Mouse (Mus musculus): ENCODE measurements around the gene R3hdm2.
A peak's percentile ranks its signal among the peaks of the same experiment; 100 is the strongest.

Gene R3hdm2

DNA sequence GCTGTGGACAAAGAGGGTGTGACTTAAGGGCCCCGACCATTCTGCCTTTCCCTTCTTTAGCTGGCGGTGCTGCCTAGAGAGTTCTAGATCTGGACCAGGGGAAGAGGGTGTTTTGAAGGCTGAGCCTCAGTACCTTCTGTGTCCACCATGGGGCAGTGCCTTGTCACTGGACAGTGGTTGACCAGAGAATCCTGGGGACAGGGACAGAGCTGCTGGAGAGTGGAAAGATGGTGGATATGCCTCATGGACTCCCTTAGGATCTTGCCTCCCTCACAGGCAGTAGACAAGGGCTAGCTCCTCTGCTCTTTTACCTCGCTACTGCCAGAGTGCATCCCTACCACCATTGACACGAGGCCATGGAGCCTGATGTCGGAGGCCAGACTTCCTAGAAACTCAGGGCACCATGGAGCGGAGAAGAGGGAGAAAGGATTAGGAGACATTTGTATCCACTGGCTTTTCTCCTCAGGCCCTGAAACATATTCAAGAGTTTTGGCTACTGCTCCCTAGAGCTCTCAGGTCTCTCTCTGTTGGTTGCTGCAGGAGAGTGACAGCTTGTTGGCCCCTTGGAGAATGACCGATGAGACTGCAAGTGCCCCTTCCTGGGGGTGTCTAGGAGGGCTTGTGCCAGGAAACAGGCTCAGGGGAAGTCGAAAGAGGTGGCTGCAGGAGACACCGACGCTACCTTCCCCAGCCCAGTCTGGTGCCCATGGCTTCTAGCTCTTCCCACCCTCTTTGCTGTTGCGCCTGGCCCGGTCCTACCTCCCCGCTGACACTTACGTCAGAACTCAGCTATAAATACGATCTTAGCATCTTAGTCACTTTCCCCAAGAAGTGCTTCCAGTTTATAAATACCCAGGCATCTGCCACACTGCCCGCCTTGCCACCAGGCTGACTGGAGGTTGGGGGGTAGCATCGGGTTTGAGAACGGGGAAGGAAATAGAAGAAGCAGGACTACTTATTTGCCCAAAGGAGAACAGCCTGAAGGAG is 25.9 kb upstream of the R3hdm2 start, which contains the start of gene Inhbe:
TSS of gene Inhbe (minus strand) at position 503 of the 987 bp plus-strand sequence.
- peak; percentile 45 to 61 for DNase-seq

DNA sequence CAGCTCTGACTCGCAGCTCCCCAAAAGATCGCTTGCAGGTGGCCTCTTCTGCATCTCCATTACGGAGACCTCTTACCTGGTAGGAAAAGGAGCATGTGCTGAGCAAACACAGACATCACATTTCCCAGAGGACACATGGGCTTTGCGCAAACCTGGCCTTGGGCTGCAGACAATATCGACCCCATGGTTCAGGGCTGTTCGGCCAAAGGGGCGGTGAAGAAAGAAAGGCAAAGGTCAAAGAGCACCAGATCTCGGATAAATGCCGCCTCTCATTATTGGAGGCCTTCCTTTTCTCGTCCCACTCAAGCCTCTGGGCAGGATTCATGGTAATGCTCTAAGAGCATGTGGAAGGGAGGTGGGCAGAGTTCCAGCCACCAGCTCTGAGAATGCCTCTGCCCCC is 24.8 kb upstream of the R3hdm2 start:
- no peak for DNase-seq

DNA sequence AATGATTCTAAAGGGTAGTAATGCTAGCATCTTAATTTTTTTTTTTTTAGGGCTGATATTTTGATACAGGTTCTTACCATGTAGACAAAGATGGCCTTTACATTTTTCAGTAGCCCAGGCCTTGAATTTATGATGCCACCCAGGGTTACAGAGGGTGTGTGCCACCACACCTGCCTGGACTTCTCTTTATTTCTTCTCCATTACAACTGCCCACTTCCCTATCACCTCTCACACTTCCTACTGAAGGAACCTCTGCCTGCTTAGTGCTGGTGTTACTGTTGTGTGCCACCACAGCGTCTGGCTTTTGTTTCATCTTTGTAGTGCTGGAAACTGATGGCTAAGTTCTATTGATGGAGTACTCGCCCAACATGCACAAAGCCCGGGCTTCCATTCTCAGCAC is 19.4 kb upstream of the R3hdm2 start:
- DNase-seq = no peak

DNA sequence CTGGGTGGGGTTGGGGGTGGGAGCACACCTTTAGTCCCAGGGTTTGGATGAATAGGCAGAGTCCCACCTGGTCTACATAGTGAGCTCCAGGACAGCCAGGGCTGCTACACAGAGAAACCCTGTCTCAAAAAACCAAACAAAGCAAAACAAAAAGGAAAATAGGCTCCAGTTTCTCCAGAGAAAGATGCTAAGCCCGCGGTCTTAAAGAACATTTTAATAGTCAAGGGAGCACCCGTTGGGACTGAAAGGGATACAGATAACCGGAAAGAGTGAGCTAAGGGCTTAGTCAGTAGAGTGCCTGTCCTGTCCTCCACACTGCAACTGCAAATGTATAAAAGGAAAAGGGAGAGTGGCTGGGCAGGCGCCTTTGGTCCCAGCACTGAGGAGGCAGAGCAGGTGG is 13.0 kb upstream of the R3hdm2 start:
- no peak for DNase-seq

DNA sequence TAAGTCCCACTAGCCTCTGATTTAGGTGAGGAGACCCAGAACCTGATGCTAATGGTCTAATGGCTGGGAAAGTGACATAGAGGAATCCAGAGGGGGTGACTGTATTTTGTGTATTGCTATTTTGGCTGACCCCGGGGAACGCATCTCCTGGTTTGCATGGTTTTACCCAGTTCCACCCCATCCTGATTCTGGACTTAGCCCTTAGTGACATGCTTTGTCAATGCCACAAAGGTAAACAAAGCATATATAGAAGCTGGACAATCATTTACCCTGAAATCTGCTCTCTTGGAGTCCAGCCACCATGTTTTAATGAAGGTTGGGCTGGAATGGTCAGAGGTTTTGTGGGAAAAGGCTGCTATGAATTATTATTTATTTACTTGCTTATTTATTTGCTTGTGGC is 11.9 kb upstream of the R3hdm2 start:
- DNase-seq = no peak

DNA sequence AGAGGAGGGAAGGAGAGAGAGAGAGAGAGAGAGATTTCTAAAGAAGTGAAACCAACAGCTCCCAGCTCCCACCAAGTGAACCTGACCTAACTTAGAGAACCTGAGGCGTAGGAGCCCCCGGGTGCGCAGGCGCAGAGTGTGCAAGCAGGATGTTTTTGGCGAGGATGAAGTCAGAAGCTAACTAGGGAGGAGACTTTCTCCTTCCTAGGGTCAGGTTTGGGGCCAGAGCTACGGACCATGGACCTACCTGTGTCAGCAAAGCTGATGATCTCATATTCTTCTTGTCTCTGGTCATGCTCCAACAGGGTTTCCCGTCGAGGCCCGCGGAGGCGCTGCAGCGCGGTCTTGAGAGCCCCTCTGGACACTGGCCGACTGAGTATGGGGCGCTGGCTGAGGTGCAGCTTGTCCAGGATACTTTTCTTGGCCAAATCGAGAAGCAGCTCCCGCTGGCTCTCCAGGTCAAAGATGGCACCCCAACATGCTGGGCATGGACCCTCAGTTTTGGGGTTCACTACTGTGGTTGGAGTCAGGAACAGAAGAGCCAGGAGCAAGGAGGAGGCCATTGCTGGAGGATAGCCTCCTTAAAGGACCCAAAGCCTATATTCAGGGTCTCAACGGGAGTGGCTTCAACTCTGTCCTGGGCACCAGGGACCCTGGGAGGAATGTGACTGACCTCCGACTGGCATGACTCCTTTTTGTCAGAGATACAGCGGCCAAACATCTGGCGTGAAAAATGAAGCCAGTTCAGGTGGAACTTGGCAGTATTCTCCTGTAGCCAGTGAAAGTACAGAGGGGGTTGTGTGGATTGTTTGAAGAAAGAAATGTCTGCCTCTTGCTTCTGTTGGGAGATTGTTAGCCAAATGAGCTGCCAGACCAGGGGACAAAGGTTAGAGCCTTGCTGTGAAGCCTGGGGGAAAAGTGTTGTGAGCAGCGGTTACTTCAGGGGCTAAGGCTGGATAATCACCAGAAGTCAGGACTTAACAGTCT is 10.0 kb upstream of the R3hdm2 start, which contains the start of gene Inhbc:
TSS of gene Inhbc (minus strand) at position 598 of the 987 bp plus-strand sequence.
- DNase-seq = no peak

DNA sequence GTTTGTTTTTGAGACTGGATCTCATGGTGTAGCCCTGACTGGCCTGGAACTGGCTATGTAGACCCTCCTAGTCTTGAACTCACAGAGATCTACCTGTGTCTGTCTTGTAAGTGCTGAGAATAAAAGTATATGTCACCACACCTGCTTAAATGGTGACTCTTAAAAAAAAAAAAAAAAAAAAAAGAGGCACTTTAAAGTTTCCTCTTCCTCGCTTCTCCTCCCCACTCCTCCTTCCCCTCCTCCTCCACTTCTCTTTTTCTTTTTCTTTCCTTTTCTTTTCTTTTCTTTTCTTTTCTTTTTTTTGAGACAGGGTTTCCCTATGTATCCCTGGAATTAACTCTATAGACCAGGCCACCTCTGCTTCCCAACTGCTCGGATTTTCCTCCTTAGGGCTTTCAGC is 9.1 kb upstream of the R3hdm2 start:
- DNase-seq = no peak

DNA sequence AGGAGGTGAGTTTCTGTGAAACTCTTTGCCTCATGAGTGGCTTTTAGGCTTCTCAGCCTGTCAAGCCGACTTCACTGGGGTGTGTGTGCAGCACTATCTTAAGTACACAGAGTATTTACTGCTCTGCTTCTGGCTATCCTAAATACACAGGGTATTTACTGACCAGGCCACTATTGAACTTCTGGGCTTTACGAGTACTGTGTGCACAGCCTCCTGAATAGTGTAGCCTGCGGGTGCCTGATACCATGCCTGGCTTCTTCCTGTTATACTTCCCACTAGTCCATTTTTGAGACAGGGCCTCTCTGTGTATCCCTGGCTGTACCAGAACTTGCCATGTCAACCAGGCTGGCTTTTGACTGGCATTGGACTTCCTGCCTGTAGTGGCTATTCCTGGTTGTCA is 2.4 kb upstream of the R3hdm2 start:
- DNase-seq = no peak

DNA sequence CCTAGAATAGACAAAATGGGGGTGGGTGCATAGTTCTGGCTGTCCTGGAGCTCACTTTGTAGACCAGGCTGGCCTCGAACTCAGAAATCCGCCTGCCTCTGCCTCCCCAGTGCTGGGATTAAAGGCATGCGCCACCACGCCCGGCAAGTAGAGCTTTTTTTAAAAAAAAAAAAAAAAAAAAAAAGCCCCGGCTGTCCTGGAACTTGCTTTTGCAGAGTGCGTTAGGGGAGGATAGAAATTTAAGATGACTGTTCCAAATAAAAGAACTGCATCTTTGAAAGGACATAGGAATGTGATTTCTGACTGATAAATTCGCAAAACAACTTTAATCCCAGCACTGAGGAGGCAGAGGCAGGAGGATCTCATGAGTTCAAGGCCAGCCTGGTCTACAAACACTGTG is 473 bp upstream of the R3hdm2 start:
- no peak for DNase-seq

DNA sequence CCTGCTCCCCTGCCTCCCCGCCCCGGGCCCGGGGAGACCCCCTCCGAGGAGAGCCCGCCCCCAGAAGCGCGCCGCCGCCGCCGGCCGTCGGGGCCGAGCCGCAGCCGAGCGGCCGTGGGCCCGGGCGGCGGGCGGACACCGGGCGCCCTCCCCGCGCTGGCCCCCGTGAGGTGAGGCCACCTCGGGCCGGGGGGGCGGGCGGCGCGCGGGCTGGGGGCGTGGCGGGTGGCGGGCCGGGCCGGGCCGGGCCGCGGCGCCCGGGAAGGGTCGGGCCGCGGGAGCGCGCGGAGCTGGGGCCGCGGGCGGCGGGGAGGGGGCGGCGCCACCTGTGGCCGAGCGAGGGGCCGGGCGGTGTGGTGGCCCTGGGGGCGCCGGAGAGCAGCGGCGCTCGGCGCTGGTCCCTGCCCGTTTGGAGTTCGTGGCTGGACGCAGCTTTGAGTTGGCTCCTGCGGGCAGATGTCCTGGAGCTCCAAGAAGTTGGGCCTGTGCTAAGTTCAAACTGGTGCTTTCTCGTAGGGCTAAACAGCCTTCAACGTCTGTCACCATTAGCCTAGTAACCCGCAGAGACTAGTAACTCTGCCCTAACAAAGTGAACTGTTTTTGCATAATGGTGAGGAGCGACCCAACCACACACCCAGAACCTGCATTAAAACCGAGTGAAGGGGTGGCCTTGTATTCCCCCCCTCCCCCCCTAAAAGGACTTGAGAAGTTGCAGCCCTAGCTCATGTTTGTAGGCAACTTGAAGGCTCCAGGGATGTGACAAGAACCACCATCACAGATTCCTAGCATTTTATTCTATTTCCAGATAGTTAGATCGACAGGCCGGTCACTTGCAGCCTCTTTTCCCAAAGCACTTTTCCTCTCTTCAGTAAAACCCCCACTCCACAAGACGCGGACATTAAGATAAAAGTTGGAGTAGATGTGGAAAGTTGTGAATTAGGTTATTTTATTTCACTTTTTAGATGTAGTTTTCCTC is 928 bp downstream of the R3hdm2 start:
- peak in 1 of 2 experiments; percentile 35 for DNase-seq

DNA sequence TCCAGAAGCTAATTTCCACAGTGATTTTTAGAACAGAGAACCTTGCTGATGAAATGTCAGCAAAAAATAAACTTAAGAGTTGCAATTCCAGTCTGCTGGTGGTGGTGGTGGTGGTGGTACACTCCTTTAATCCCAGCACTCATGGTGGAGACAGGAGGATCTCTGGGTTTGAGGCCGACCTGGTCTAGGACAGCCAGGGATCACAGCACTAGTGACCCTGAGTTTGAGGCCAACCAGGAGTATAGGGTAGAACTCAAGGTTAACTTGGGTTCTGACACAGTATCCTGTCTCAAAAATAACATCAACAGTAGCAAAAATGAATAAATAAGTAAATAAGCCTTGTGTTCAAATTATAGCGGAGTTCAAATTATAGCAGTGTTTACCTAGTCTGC is 1.6 kb downstream of the R3hdm2 start:
- no peak for DNase-seq

DNA sequence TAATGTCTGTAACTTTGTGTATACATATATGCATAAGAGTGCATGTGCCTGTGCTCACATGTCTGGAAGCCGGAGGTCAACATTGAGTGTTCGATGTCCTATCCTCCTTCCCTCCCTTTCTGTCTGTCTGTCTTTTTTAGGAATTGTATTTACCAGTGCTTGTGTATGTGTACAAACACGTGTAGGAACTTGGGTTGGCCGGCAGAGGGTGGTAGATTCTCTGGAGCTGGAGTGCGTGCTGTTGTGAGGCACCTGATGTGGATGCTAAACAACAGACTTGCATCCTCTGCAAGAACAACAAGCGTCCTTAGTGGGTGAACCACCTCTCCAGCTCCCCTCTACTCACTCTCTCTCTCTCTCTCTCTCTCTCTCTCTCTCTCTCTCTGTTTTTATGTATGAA is 11.6 kb downstream of the R3hdm2 start:
- no peak for DNase-seq

DNA sequence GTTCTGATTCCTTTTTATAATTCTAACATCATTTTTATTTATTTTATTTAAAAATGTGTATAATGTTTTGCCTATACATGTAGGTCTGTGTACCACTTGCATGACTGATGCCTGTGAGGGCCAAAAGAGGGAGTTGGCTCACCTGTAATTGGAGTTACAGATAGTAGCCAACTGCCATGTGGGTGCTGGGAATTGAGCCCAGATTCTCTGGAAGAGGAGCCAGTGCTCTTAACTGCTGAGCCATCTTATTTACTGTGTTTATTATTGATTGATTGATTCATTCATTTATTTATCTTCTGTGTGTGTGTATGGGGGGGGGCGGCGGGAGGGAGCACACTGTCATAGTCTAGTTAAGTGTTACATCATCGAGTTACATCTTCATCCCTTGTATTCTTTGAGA is 24.6 kb downstream of the R3hdm2 start:
- no peak for DNase-seq

DNA sequence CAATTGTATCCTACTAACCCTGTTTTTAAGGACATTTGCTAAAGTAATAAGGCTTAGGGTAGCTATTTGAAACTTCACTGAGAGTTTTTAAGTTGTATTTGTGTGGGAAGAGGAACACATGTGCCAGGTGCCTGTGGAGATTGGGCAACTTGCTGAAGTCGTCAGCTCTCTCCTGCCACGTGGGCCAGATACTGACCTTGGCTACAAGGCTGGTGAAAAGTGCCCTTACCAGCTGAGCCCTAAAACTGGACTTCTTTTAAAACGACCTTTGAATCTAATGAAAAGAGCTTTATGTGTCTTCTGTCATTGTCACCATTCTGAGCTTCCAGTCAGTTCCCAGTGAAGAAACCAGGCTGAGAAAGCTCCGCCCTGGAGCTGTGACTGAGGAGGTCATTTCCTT is 27.3 kb downstream of the R3hdm2 start:
- DNase-seq = no peak

DNA sequence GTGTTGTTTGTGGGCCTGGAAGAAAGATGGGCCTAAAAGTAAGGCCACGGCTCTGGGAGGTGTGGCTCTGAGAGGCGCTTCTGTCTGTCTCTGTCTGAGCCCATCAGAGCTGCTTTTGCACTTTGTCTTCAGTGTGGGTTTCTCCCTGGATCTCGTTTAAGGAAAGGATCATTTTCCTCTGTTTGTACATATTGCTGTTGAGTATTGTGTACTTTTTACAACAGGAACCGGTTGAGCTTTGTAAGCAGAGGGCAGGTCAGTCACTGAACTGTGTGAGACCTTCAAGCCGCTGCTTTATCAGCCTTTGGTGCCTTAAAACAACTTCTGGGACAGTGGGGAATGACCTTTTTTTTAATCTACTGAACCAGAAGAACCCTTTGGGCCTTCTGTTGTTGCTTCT is 32.0 kb downstream of the R3hdm2 start:
- DNase-seq = no peak

DNA sequence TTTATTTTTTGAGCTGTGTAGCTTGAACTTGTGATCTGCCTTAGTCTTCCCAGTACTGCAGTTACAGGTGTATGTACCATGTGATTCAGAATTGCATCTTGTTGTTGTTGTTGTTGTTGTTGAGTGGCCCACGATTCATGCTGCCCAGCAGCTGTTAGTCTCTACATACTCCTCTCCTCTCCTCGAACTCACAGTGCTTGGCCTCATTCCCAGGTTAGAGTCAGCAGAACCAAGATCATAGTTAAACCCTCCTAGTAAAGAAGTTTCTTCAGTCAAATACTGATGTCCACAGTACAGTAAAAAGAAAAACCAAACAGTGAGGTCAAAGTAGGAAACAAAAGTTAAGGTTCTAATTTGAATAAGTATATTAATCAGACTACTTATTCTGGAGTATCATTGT is 32.6 kb downstream of the R3hdm2 start:
- DNase-seq = no peak

DNA sequence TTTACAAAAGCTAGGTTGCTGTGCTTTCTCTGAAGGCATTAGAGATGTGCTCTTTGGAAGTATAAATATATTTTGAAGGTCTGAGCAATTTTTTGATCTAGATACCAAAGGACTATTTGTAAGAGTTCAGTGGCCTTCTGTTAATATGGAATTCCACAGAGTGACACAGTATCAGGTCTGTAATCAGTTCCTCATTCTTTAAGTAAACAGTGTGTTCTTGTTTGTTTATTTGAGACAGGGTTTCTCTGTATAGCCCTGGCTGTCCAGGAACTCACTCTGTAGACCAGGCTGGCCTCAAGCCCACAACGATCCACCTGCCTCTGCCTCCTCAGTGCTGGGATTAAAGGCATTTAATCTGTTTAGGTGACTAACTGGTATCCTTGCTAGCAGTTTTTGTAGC is 33.5 kb downstream of the R3hdm2 start:
- no peak for DNase-seq

DNA sequence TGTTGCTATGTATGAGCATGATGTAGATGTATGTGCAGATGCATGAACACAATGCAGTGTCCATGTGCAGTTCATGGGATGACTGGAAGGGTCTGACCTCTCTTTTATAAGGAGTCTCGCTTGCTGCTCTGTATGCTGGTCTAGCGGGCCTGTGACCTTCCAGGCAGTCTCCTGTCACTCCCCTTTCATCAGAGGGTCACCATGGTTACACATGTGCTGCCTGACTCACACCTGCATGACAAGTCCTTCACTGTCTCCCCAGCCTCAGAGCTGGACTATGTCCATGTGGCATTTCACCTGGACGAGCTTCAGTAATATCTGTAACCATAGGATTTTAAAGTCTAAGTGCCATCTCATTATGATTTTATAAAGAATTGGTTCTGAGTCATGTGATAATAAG is 34.0 kb downstream of the R3hdm2 start:
- no peak for DNase-seq

DNA sequence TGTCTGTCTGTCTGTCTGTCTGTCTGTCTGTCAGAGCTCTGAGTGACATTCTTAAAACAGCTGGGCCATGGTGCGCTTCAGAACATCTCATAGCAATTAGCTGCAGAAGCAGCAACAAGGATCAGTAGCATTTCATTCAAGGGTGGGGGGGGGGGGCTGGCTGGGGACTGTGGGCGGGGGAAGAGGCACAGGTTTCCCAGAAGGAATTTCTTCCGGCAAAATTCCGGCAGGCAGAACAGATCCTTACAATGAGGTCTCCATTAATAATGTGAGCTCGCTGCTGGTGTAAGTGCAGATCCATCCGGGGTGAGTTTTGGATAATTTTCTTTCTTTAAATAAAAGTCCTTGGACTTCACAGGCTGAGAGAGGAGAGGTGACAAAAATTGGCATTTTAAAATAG is 40.0 kb downstream of the R3hdm2 start:
- DNase-seq = no peak

DNA sequence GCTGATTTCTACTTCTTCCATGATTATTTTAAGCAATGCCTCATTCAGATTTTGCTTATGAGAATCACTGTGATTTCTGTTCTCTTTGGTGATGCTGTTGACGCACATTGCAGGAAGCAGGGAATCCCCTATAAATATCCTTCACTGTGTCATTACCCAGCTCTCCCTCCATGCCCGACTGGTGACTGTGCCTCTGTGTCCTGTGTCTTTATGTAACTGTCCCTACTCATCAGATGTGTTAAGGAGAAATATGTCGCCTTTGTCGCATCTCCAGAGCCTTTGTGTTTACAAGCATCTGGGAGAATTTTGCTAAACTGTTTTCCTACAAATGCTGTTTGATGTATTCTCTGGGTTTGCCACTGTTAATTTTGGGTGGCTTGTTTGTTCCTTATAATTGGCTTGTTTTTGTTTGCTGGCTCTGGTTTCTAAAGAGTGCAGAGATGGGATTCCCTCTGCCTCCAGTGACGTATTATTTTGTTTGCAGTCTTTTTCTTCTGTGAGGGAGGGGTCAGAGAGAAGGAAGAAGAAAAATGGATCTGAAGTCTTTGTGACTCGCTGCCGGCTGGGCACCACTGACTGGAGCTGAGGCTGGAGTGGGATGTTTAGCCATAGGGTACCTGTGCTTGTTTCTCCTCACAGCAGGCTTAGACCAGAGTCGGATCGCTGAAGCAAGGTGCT is 40.7 kb downstream of the R3hdm2 start:
- DNase-seq = peak; percentile 27 to 60

DNA sequence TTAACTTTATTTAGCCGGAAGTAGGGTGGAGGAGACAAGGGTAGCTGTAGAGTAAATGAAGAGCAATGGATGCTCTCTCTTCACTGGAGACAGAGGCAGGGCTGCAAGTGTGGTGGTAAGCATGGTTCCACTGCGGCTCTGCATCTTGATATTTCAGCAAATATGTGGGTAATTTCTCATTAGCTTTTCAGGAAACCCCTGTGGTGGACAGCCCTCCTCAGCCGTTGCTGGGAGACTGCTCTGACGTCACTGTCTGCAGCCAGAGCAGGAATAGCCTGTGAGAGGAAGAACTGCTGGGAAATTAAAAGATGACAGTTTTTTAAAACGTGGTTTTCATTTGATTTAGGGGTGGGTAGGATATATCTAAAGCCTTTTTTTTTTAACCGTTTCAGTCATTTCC is 41.9 kb downstream of the R3hdm2 start:
- DNase-seq = peak; percentile 57 to 61

DNA sequence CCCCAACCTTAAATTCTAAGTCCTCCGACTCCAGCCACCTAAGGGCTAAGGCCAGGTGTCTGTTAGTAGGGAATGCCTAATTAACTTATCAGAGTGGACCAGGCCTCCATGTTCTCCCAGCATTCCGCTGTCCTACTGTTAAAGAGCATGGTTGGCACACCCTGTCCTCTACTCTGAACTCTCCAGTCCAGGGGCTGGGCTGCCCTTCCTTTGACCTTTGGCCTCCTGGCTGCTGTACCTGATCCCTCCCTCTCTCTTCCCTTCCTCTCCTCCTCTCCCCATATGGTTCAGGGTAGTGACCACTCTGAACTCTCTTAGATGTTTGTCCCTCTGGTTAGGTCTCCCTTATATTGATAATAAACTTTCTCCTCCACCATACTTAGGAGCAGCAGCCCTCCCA is 45.7 kb downstream of the R3hdm2 start:
- DNase-seq = no peak

Measured in cerebellum, postnatal 36 days (tissue).